Mouse (Mus musculus): ENCODE results near the gene Kcnip4. TPM values are rescaled to one million over a fixed set of nuclear protein-coding genes. Genes with fewer than 3 reads are reported as not detected.

Gene Kcnip4
- total RNA-seq, 1 experiment, result 0.09 TPM

GRCm38 (mm10) chr5:49498743-49499142, 26.0 kb downstream of the Kcnip4 start:
- TF ChIP-seq ZNF384 (IDR thresholded peaks at IDR 0.05; ENCODE audit: low read depth, low read length) (no peak), HCFC1 (IDR thresholded peaks at IDR 0.05; ENCODE audit: borderline replicate concordance, insufficient read depth, low read length) (no peak), CHD2 (IDR thresholded peaks at IDR 0.05; ENCODE audit: low read depth, low read length) (no peak), MAFK (IDR thresholded peaks at IDR 0.05; ENCODE audit: insufficient read depth, low read depth, low read length) (no peak), ZC3H11A (IDR thresholded peaks at IDR 0.05; ENCODE audit: borderline replicate concordance, low read depth, low read length) (no peak)
- Histone ChIP-seq H3K27ac (ENCODE audit: insufficient read depth, low read depth, low read length, poor library complexity, severe bottlenecking) (no peak overlapping the region), H3K4me3 (ENCODE audit: insufficient read depth in 1 of 2, low read depth in 1 of 2, low read length in 2 of 2, poor library complexity in 1 of 2, severe bottlenecking in 1 of 2) (no peak overlapping the region), H3K36me3 (ENCODE audit: control insufficient read depth, insufficient read depth, low read length, poor library complexity, severe bottlenecking) (no peaks in the 10 kb centered on the region), H3K4me1 (ENCODE audit: control insufficient read depth in 2 of 2, insufficient read depth in 2 of 2, low read length in 2 of 2, poor library complexity in 1 of 2) (no peaks in the 10 kb centered on the region), H3K9ac (ENCODE audit: insufficient read depth, low read depth, low read length, poor library complexity, severe bottlenecking) (no peak overlapping the region), H3K9me3 (ENCODE audit: control insufficient read depth, insufficient read depth, low read depth, low read length) (no peaks in the 10 kb centered on the region)
- DNase-seq (ENCODE audit: low read depth, low spot score), result no peak
- in situ Hi-C loops (cut with MboI; ENCODE audit: low sequenced_read_pairs in 2 of 2, unreplicated experiment in 2 of 2), result no loop called here

GRCm38 (mm10) chr5:49487270-49487669, 37.4 kb downstream of the Kcnip4 start:
- Histone ChIP-seq H3K27ac (ENCODE audit: insufficient read depth, low read depth, low read length, poor library complexity, severe bottlenecking) (no peak overlapping the region), H3K36me3 (ENCODE audit: control insufficient read depth, insufficient read depth, low read length, poor library complexity, severe bottlenecking) (no peaks in the 10 kb centered on the region), H3K9ac (ENCODE audit: insufficient read depth, low read depth, low read length, poor library complexity, severe bottlenecking) (no peak overlapping the region), H3K4me1 (ENCODE audit: control insufficient read depth in 2 of 2, insufficient read depth in 2 of 2, low read length in 2 of 2, poor library complexity in 1 of 2) (no peaks in the 10 kb centered on the region), H3K9me3 (ENCODE audit: control insufficient read depth, insufficient read depth, low read depth, low read length) (no peaks in the 10 kb centered on the region), H3K4me3 (ENCODE audit: insufficient read depth in 1 of 2, low read depth in 1 of 2, low read length in 2 of 2, poor library complexity in 1 of 2, severe bottlenecking in 1 of 2) (no peak overlapping the region)
- TF ChIP-seq CHD2 (IDR thresholded peaks at IDR 0.05; ENCODE audit: low read depth, low read length), result no peak
- no peak for TF ChIP-seq ZC3H11A (IDR thresholded peaks at IDR 0.05; ENCODE audit: borderline replicate concordance, low read depth, low read length)
- TF ChIP-seq HCFC1 (IDR thresholded peaks at IDR 0.05; ENCODE audit: borderline replicate concordance, insufficient read depth, low read length), result no peak
- TF ChIP-seq ZNF384 (IDR thresholded peaks at IDR 0.05; ENCODE audit: low read depth, low read length), result no peak
- TF ChIP-seq MAFK (IDR thresholded peaks at IDR 0.05; ENCODE audit: insufficient read depth, low read depth, low read length), result no peak
- no peak for DNase-seq (ENCODE audit: low read depth, low spot score)
- in situ Hi-C loops (cut with MboI; ENCODE audit: low sequenced_read_pairs in 2 of 2, unreplicated experiment in 2 of 2), result no loop called here

- TF ChIP-seq ZNF384 (IDR thresholded peaks at IDR 0.05; ENCODE audit: low read depth, low read length) (no peak), HCFC1 (IDR thresholded peaks at IDR 0.05; ENCODE audit: borderline replicate concordance, insufficient read depth, low read length) (no peak), ZC3H11A (IDR thresholded peaks at IDR 0.05; ENCODE audit: borderline replicate concordance, low read depth, low read length) (no peak), MAFK (IDR thresholded peaks at IDR 0.05; ENCODE audit: insufficient read depth, low read depth, low read length) (no peak), CHD2 (IDR thresholded peaks at IDR 0.05; ENCODE audit: low read depth, low read length) (no peak)
- DNase-seq (ENCODE audit: low read depth, low spot score), result no peak
- no peak overlapping the region for H3K27ac ChIP-seq (ENCODE audit: insufficient read depth, low read depth, low read length, poor library complexity, severe bottlenecking)
- H3K4me3 ChIP-seq (ENCODE audit: insufficient read depth in 1 of 2, low read depth in 1 of 2, low read length in 2 of 2, poor library complexity in 1 of 2, severe bottlenecking in 1 of 2), result no peak overlapping the region
- no peak overlapping the region for H3K9ac ChIP-seq (ENCODE audit: insufficient read depth, low read depth, low read length, poor library complexity, severe bottlenecking)
- H3K4me1 ChIP-seq (ENCODE audit: control insufficient read depth in 2 of 2, insufficient read depth in 2 of 2, low read length in 2 of 2, poor library complexity in 1 of 2), result no peaks in the 10 kb centered on the region
- H3K9me3 ChIP-seq (ENCODE audit: control insufficient read depth, insufficient read depth, low read depth, low read length), result no peaks in the 10 kb centered on the region
- in situ Hi-C loops (cut with MboI; ENCODE audit: low sequenced_read_pairs in 2 of 2, unreplicated experiment in 2 of 2), result no loop called here
- H3K36me3 ChIP-seq (ENCODE audit: control insufficient read depth, insufficient read depth, low read length, poor library complexity, severe bottlenecking), result no peaks in the 10 kb centered on the region
Measured at GRCm38 (mm10) chr5:49470738-49471137, 54.0 kb downstream of the Kcnip4 start.

GRCm38 (mm10) chr5:49460643-49461276, 63.9 kb downstream of the Kcnip4 start:
- no peak overlapping the region for H3K4me3 ChIP-seq (ENCODE audit: insufficient read depth in 1 of 2, low read depth in 1 of 2, low read length in 2 of 2, poor library complexity in 1 of 2, severe bottlenecking in 1 of 2)
- no peaks in the 10 kb centered on the region for H3K9me3 ChIP-seq (ENCODE audit: control insufficient read depth, insufficient read depth, low read depth, low read length)
- TF ChIP-seq CHD2 (IDR thresholded peaks at IDR 0.05; ENCODE audit: low read depth, low read length) (no peak), MAFK (IDR thresholded peaks at IDR 0.05; ENCODE audit: insufficient read depth, low read depth, low read length) (no peak), ZC3H11A (IDR thresholded peaks at IDR 0.05; ENCODE audit: borderline replicate concordance, low read depth, low read length) (no peak), HCFC1 (IDR thresholded peaks at IDR 0.05; ENCODE audit: borderline replicate concordance, insufficient read depth, low read length) (no peak), ZNF384 (IDR thresholded peaks at IDR 0.05; ENCODE audit: low read depth, low read length) (no peak)
- no peak overlapping the region for H3K27ac ChIP-seq (ENCODE audit: insufficient read depth, low read depth, low read length, poor library complexity, severe bottlenecking)
- no peaks in the 10 kb centered on the region for H3K4me1 ChIP-seq (ENCODE audit: control insufficient read depth in 2 of 2, insufficient read depth in 2 of 2, low read length in 2 of 2, poor library complexity in 1 of 2)
- H3K36me3 ChIP-seq (ENCODE audit: control insufficient read depth, insufficient read depth, low read length, poor library complexity, severe bottlenecking), result no peaks in the 10 kb centered on the region
- no peak overlapping the region for H3K9ac ChIP-seq (ENCODE audit: insufficient read depth, low read depth, low read length, poor library complexity, severe bottlenecking)
- DNase-seq (ENCODE audit: low read depth, low spot score), result no peak
- in situ Hi-C loops (cut with MboI; ENCODE audit: low sequenced_read_pairs in 2 of 2, unreplicated experiment in 2 of 2), result no loop called here

Measured in ES-E14 (cell line).